Mouse (Mus musculus): ENCODE measurements at regions not wholly inside any gene's neighbourhood (a gene's known extent, or its start where the extent isn't known, plus 50 kb on each side); places are given as distances from the start of the nearest gene placed in this dataset.
A peak's percentile ranks its signal among the peaks of the same experiment; 100 is the strongest.

DNA sequence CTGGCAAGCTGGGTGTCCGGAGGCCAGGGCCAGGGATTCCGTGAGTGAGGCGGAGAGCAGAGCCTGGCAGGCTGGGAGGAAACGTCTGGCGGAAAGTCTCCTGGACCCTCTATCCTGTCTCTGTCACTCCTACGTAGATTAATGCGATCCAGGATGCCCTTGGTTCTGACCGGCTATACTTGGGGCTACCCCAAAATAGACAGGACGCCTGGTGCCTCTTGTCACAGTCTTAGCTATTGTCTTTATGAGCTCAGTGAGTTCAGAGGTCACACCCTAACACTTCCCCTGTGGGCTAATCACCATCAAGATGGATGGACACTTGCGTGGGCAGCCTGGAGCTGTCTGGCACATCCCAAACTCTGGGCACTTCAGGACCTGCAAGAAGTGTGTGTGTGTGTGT is 258.9 kb downstream of the Dhx35 start:
- no peaks in the 10 kb centered on the region for H3K4me1 ChIP-seq (replicated peaks)
- WGBS: 55% methylated on average over 10 of the region's 10 CpGs
- no peak overlapping the region for H3K4me3 ChIP-seq (replicated peaks)
- H3K9ac ChIP-seq: no peak overlapping the region
- H3K27me3 ChIP-seq (replicated peaks): no peaks in the 10 kb centered on the region
- peak; percentile 43; the same call in 1 of the 2 replicates for ATAC-seq
- no peaks in the 10 kb centered on the region for H3K9me3 ChIP-seq
- no peak overlapping the region for H3K27ac ChIP-seq
- no peaks in the 10 kb centered on the region for H3K36me3 ChIP-seq
- H3K4me2 ChIP-seq (replicated peaks): no peak overlapping the region

DNA sequence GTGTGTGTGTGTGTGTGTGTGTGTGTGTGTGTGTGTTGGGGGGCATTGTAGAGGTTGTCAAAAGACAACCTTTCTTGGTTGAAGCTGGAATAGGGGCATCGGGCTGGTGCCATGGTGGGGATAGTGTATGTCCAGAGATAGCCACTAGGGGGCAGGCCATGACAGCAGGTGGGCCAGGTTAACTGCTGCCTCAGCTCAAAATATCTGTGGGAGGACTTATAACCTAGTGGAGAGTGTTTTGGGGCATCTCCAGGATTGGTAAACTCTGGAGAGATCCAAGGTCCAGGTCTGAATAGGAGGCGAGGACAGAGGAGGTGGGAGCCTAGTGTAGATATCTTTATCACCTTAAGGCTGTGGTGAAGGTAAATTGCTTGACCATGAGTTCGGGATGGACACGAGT is 259.3 kb downstream of the Dhx35 start:
- peak; percentile 66; the same call in 1 of the 2 replicates for ATAC-seq
- Histone ChIP-seq H3K27ac (no peak overlapping the region), H3K9me3 (no peaks in the 10 kb centered on the region), H3K4me3 (replicated peaks) (no peak overlapping the region), H3K36me3 (no peaks in the 10 kb centered on the region), H3K9ac (no peak overlapping the region), H3K4me1 (replicated peaks) (no peaks in the 10 kb centered on the region), H3K27me3 (replicated peaks) (no peaks in the 10 kb centered on the region), H3K4me2 (replicated peaks) (no peak overlapping the region)
- WGBS: 51% methylated on average over 4 of the region's 4 CpGs

GRCm38 (mm10) chr2:159054451-159054850 is 259.8 kb downstream of the Dhx35 start:
- WGBS: 90% methylated on average over 3 of the region's 3 CpGs
- ATAC-seq: no peak
- H3K9ac ChIP-seq: no peak overlapping the region

DNA sequence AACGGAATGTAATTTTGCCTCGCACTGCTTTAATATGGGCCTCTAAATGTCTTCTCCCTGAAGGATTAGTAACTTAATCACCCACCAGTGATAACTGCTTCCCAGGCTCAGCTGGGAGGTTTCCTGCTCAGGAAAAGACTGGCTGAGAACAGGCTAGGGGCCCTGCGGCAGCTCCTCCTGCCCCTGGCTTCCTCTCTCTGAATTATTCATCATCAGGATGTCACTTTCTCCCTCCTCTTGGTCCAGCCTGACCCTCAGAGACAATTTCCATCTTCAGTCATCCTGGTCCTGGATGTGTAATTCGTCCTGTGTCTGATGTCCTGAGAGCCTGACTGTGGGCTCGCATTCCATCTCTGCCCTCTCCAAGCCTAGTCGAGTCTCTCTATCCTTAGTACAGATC is 261.2 kb downstream of the Dhx35 start:
- no peak overlapping the region for H3K4me2 ChIP-seq (replicated peaks)
- H3K27me3 ChIP-seq (replicated peaks): no peaks in the 10 kb centered on the region
- 53% methylated on average over 6 of the region's 6 CpGs for WGBS
- H3K27ac ChIP-seq: no peak overlapping the region
- H3K36me3 ChIP-seq: no peaks in the 10 kb centered on the region
- H3K9ac ChIP-seq: no peak overlapping the region
- H3K9me3 ChIP-seq: no peaks in the 10 kb centered on the region
- ATAC-seq: no peak
- H3K4me3 ChIP-seq (replicated peaks): no peak overlapping the region
- no peaks in the 10 kb centered on the region for H3K4me1 ChIP-seq (replicated peaks)

More at GRCm38 (mm10) chr2:159054451-159054850, 259.8 kb downstream of the Dhx35 start:
- H3K36me3 ChIP-seq: no peaks in the 10 kb centered on the region
- H3K27me3 ChIP-seq (replicated peaks): no peaks in the 10 kb centered on the region
- no peak overlapping the region for H3K27ac ChIP-seq
- H3K4me1 ChIP-seq (replicated peaks): no peaks in the 10 kb centered on the region
- H3K4me3 ChIP-seq (replicated peaks): no peak overlapping the region
- no peak overlapping the region for H3K4me2 ChIP-seq (replicated peaks)
- no peaks in the 10 kb centered on the region for H3K9me3 ChIP-seq

GRCm38 (mm10) chr2:159056960-159057359 is 262.4 kb downstream of the Dhx35 start:
- no peaks in the 10 kb centered on the region for H3K4me1 ChIP-seq (replicated peaks)
- WGBS: 54% methylated on average over 3 of the region's 3 CpGs

DNA sequence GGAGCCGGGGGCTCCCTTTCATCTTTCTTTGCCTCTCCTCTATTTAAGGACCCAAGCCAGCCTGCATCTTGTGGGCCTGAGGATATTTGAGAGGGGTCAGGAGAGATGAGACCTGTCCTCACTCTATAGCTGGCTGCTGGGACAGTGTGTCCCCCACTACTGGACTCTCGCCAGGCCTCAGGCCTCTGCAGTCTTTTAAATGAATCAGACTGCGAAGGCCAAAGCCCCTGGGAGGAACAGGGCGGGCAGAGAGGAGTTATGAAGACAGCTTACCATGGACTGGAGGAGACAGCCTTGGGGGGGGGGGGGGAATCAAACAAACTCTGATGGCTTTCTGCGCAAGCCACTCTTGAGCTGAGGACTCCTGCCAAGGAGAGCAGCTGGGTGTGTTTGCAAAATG is 262.9 kb downstream of the Dhx35 start:
- Histone ChIP-seq H3K4me3 (replicated peaks) (no peak overlapping the region), H3K27me3 (replicated peaks) (no peaks in the 10 kb centered on the region), H3K4me1 (replicated peaks) (no peaks in the 10 kb centered on the region), H3K9me3 (no peaks in the 10 kb centered on the region), H3K36me3 (no peaks in the 10 kb centered on the region), H3K9ac (no peak overlapping the region), H3K27ac (no peak overlapping the region), H3K4me2 (replicated peaks) (no peak overlapping the region)
- ATAC-seq: no peak
- WGBS: 54% methylated on average over 5 of the region's 5 CpGs

More at GRCm38 (mm10) chr2:159056960-159057359, 262.4 kb downstream of the Dhx35 start:
- Histone ChIP-seq H3K9me3 (no peaks in the 10 kb centered on the region), H3K36me3 (no peaks in the 10 kb centered on the region), H3K27me3 (replicated peaks) (no peaks in the 10 kb centered on the region), H3K27ac (no peak overlapping the region), H3K9ac (no peak overlapping the region), H3K4me2 (replicated peaks) (no peak overlapping the region), H3K4me3 (replicated peaks) (no peak overlapping the region)
- no peak for ATAC-seq

- H3K36me3 ChIP-seq: no peaks in the 10 kb centered on the region
- H3K4me3 ChIP-seq (replicated peaks): no peak overlapping the region
- H3K27me3 ChIP-seq (replicated peaks): no peaks in the 10 kb centered on the region
- no peak for ATAC-seq
- H3K9me3 ChIP-seq: no peaks in the 10 kb centered on the region
- H3K9ac ChIP-seq: no peak overlapping the region
- H3K4me2 ChIP-seq (replicated peaks): no peak overlapping the region
- WGBS: 78% methylated on average over 2 of the region's 2 CpGs
- no peak overlapping the region for H3K27ac ChIP-seq
- H3K4me1 ChIP-seq (replicated peaks): no peaks in the 10 kb centered on the region
Measured at GRCm38 (mm10) chr2:159062266-159062665, 267.7 kb downstream of the Dhx35 start.

DNA sequence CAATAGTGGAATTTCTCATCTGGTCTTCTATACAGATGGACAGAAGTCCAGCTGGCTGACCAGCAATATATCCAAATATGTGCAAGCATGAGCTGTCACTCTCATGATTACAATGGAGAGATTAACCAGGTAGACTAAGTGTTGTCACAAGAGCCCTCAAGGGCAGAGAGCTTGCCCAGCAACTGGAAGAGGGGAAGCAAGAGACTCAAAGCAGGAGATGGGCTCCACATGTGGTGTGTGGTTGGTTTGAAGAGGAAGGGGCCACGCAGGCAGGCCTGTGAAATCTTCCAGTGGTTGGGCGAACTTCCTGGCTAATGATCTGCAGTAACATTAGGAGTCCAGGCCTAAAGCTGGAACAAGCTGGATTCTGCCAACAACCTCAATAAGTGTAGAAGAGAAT is 268.1 kb downstream of the Dhx35 start:
- WGBS: 83% methylated on average over 2 of the region's 2 CpGs
- no peak for ATAC-seq

GRCm38 (mm10) chr2:159064403-159064970 is 269.9 kb downstream of the Dhx35 start:
- Histone ChIP-seq H3K9me3 (no peaks in the 10 kb centered on the region), H3K9ac (no peak overlapping the region), H3K4me2 (replicated peaks) (no peak overlapping the region), H3K27ac (no peak overlapping the region), H3K4me1 (replicated peaks) (no peaks in the 10 kb centered on the region), H3K27me3 (replicated peaks) (no peaks in the 10 kb centered on the region), H3K4me3 (replicated peaks) (no peak overlapping the region), H3K36me3 (no peaks in the 10 kb centered on the region)
- no peak for ATAC-seq
- 68% methylated on average over 9 of the region's 9 CpGs for WGBS

More for the DNA sequence above, 268.1 kb downstream of the Dhx35 start:
- no peak overlapping the region for H3K27ac ChIP-seq
- no peak overlapping the region for H3K4me2 ChIP-seq (replicated peaks)
- no peaks in the 10 kb centered on the region for H3K36me3 ChIP-seq
- H3K9me3 ChIP-seq: no peaks in the 10 kb centered on the region
- H3K4me3 ChIP-seq (replicated peaks): no peak overlapping the region
- no peak overlapping the region for H3K9ac ChIP-seq
- no peaks in the 10 kb centered on the region for H3K4me1 ChIP-seq (replicated peaks)
- H3K27me3 ChIP-seq (replicated peaks): no peaks in the 10 kb centered on the region

DNA sequence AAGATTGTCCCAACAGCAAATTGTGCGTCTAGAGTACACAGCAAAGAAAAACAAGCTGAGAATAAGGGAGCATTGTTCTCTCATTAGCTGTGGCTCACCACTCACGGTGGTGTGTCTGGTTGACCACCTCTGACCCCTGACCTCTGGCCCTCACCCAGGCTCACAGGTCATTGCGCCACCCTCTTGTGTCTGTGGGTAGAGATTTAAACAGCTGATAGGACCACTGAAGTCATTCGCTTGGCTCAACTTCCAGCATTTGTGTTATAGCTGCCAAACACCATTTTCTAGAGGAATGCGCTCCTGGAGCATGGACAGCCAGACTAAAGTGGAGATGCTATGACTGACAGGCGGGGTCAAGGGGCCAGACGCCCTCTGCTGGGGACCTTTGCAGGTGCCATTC is 272.9 kb downstream of the Dhx35 start:
- Histone ChIP-seq H3K4me1 (replicated peaks) (no peaks in the 10 kb centered on the region), H3K9ac (no peak overlapping the region), H3K9me3 (no peaks in the 10 kb centered on the region), H3K36me3 (no peaks in the 10 kb centered on the region), H3K27me3 (replicated peaks) (no peaks in the 10 kb centered on the region), H3K4me3 (replicated peaks) (no peak overlapping the region), H3K4me2 (replicated peaks) (no peak overlapping the region), H3K27ac (no peak overlapping the region)
- no peak for ATAC-seq
- WGBS: 61% methylated on average over 7 of the region's 7 CpGs

GRCm38 (mm10) chr2:159068303-159069020 is 273.9 kb downstream of the Dhx35 start:
- no peak overlapping the region for H3K4me2 ChIP-seq (replicated peaks)
- 54% methylated on average over 7 of the region's 7 CpGs for WGBS
- no peak overlapping the region for H3K9ac ChIP-seq
- no peaks in the 10 kb centered on the region for H3K36me3 ChIP-seq
- no peaks in the 10 kb centered on the region for H3K4me1 ChIP-seq (replicated peaks)
- no peaks in the 10 kb centered on the region for H3K9me3 ChIP-seq
- no peaks in the 10 kb centered on the region for H3K27me3 ChIP-seq (replicated peaks)
- H3K27ac ChIP-seq: no peak overlapping the region
- no peak for ATAC-seq
- no peak overlapping the region for H3K4me3 ChIP-seq (replicated peaks)

GRCm38 (mm10) chr2:159069180-159069579 is 274.6 kb downstream of the Dhx35 start:
- ATAC-seq: no peak
- no peaks in the 10 kb centered on the region for H3K4me1 ChIP-seq (replicated peaks)
- H3K4me3 ChIP-seq (replicated peaks): no peak overlapping the region
- no peaks in the 10 kb centered on the region for H3K27me3 ChIP-seq (replicated peaks)
- no peak overlapping the region for H3K4me2 ChIP-seq (replicated peaks)
- H3K9ac ChIP-seq: no peak overlapping the region
- no peaks in the 10 kb centered on the region for H3K36me3 ChIP-seq
- 18% methylated on average over 6 of the region's 6 CpGs for whole genome bisulfite sequencing
- H3K27ac ChIP-seq: no peak overlapping the region
- no peaks in the 10 kb centered on the region for H3K9me3 ChIP-seq
